Mouse (Mus musculus): ENCODE data around the gene Tgtp2. TPM values are rescaled to one million over a fixed set of nuclear protein-coding genes. Genes with fewer than 3 reads are reported as not detected.
A peak's percentile ranks its signal among the peaks of the same experiment; 100 is the strongest.

Tgtp2 gene
- polyA plus RNA-seq, 1 experiment: not detected

DNA sequence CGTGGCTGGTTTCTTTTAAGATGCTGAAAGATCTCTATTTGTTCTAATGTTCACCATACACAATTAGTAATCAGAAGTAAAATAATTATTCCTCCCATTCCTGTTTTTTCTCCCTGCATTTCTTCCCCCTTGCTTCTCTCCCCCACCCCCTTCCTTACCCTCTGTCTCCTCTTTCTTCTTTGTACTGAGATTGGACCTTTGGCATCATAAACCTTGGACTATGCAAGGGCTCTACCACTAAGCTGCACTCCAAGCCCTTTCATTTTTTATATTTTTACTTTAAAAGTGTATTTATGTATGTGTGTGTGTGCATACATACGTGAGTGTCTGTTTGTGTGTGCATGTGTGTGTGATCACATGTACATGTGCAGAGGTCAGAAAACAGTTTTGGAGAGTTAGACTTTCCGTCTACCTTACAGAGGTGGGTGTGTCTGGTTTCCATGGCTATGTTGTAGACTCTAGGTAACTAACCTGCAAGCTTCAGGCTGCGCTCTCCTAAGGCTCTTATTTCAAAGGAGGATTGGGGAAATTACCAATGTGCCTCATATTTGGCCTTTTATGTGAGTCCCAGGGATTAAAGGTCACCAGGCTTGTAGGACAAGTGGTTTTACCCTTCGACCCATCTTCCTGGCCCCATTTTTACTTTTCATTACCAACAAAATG, 25.1 kb upstream of the Tgtp2 start:
- Histone ChIP-seq H3K36me3 (ENCODE audit: control insufficient read depth) (no peaks in the 10 kb centered on the region), H3K4me3 (replicated peaks) (no peak overlapping the region), H3K9me3 (ENCODE audit: control insufficient read depth, low read length) (no peaks in the 10 kb centered on the region)

DNA sequence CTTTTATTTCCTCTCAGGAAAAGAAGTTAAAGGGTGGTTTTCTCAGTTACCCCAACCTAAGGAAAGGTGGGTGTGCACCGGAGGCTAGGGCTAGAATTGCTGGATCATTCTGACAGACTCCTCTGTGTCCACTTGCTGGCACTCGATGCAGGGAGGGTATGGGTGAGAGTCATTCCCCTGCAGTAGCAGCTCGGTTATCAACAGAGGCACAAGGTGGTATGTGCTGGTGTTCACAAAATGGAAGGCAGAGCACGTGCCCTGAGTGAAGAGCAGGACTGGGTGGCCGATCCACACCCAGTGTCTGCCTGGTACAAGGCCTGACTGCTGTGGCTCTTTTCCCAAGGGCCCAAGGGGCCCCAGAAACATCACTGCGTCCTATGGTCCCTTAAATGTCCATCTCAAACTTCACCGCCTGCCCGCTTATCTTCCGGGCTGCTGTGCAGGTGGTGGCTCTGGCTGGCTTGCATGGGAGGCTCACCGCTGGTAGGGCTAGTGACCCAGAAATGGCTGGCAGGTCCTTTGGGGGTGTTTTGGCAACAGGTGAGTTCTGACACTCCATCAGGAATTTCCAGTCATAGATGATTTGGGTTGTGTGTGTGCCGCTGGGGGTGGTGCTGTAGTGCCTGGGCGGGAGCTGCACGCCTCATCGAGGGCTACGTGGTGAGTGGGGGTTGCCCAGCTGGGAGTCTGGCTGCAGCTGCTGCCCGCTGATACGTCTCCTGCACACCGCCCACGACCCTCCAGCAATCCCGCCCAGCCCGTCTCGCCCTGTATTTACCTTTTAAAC, 24.0 kb upstream of the Tgtp2 start:
- no peaks in the 10 kb centered on the region for H3K36me3 ChIP-seq (ENCODE audit: control insufficient read depth)

More for the DNA sequence above, 25.1 kb upstream of the Tgtp2 start:
- Histone ChIP-seq H3K27me3 (ENCODE audit: control insufficient read depth) (no peaks in the 10 kb centered on the region), H3K4me1 (ENCODE audit: control insufficient read depth) (peaks cover 82% of the 10 kb centered on the region)
- no peak for TF ChIP-seq GATA1 (IDR thresholded peaks at IDR 0.05; ENCODE audit: low read length)
- no peak for TF ChIP-seq TAL1 (IDR thresholded peaks at IDR 0.05; ENCODE audit: low read length)

GRCm38 (mm10) chr11:49086858-49087361, 22.9 kb upstream of the Tgtp2 start:
- H3K27me3 ChIP-seq (ENCODE audit: control insufficient read depth): no peaks in the 10 kb centered on the region
- no peaks in the 10 kb centered on the region for H3K36me3 ChIP-seq (ENCODE audit: control insufficient read depth)
- H3K4me3 ChIP-seq (replicated peaks): peak overlapping the region; percentile 21
- TF ChIP-seq GATA1 (IDR thresholded peaks at IDR 0.05; ENCODE audit: low read length) (no peak), TAL1 (IDR thresholded peaks at IDR 0.05; ENCODE audit: low read length) (no peak)
- H3K4me1 ChIP-seq (ENCODE audit: control insufficient read depth): peaks cover 84% of the 10 kb centered on the region
- no peaks in the 10 kb centered on the region for H3K9me3 ChIP-seq (ENCODE audit: control insufficient read depth, low read length)

More for the DNA sequence above, 24.0 kb upstream of the Tgtp2 start:
- Histone ChIP-seq H3K4me1 (ENCODE audit: control insufficient read depth) (peaks cover 92% of the 10 kb centered on the region), H3K27me3 (ENCODE audit: control insufficient read depth) (no peaks in the 10 kb centered on the region), H3K4me3 (replicated peaks) (peak overlapping the region; percentile 55), H3K9me3 (ENCODE audit: control insufficient read depth, low read length) (no peaks in the 10 kb centered on the region)
- TF ChIP-seq GATA1 (IDR thresholded peaks at IDR 0.05; ENCODE audit: low read length) (no peak), TAL1 (IDR thresholded peaks at IDR 0.05; ENCODE audit: low read length) (peak; percentile 57; the same call in 2 of the 3 replicates)

- TF ChIP-seq TAL1 (IDR thresholded peaks at IDR 0.05; ENCODE audit: low read length) (no peak), GATA1 (IDR thresholded peaks at IDR 0.05; ENCODE audit: low read length) (no peak)
- Histone ChIP-seq H3K9me3 (ENCODE audit: control insufficient read depth, low read length) (no peaks in the 10 kb centered on the region), H3K27me3 (ENCODE audit: control insufficient read depth) (no peaks in the 10 kb centered on the region), H3K4me3 (replicated peaks) (no peak overlapping the region), H3K4me1 (ENCODE audit: control insufficient read depth) (peaks cover 77% of the 10 kb centered on the region), H3K36me3 (ENCODE audit: control insufficient read depth) (no peaks in the 10 kb centered on the region)
Observed at GRCm38 (mm10) chr11:49084875-49085274, 20.9 kb upstream of the Tgtp2 start.

- Histone ChIP-seq H3K27me3 (ENCODE audit: control insufficient read depth) (no peaks in the 10 kb centered on the region), H3K4me1 (ENCODE audit: control insufficient read depth) (peaks cover 72% of the 10 kb centered on the region), H3K4me3 (replicated peaks) (no peak overlapping the region), H3K36me3 (ENCODE audit: control insufficient read depth) (no peaks in the 10 kb centered on the region), H3K9me3 (ENCODE audit: control insufficient read depth, low read length) (no peaks in the 10 kb centered on the region)
- TF ChIP-seq GATA1 (IDR thresholded peaks at IDR 0.05; ENCODE audit: low read length) (no peak), TAL1 (IDR thresholded peaks at IDR 0.05; ENCODE audit: low read length) (no peak)
Observed at GRCm38 (mm10) chr11:49084385-49084784, 20.4 kb upstream of the Tgtp2 start.

- TF ChIP-seq GATA1 (IDR thresholded peaks at IDR 0.05; ENCODE audit: low read length): no peak
- no peak for TF ChIP-seq TAL1 (IDR thresholded peaks at IDR 0.05; ENCODE audit: low read length)
- H3K4me3 ChIP-seq (replicated peaks): no peak overlapping the region
Observed at GRCm38 (mm10) chr11:49083808-49084207, 19.8 kb upstream of the Tgtp2 start.

DNA sequence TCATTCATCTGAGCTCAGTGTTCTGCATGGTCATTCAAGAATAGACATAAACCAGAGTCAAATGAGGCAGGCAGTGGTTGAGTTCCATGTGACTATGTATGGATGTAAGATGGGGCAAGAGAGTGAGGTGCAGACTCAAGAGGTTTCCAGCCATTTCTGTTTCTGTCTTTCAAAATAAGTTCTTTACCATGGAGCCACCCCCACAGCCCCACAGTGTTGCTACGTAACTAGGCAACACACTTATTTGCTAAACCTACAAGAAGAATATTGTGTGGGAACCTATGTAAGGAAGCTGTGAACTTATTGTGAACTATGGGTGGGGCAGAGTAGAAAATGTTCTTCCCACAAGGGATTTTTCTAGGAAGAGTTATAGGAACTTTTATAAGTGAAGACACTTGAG, 19.1 kb upstream of the Tgtp2 start:
- no peak overlapping the region for H3K4me3 ChIP-seq (replicated peaks)
- TF ChIP-seq TAL1 (IDR thresholded peaks at IDR 0.05; ENCODE audit: low read length) (no peak), GATA1 (IDR thresholded peaks at IDR 0.05; ENCODE audit: low read length) (no peak)

More at GRCm38 (mm10) chr11:49083808-49084207, 19.8 kb upstream of the Tgtp2 start:
- no peaks in the 10 kb centered on the region for H3K36me3 ChIP-seq (ENCODE audit: control insufficient read depth)
- no peaks in the 10 kb centered on the region for H3K27me3 ChIP-seq (ENCODE audit: control insufficient read depth)
- H3K4me1 ChIP-seq (ENCODE audit: control insufficient read depth): peaks cover 66% of the 10 kb centered on the region
- H3K9me3 ChIP-seq (ENCODE audit: control insufficient read depth, low read length): no peaks in the 10 kb centered on the region

DNA sequence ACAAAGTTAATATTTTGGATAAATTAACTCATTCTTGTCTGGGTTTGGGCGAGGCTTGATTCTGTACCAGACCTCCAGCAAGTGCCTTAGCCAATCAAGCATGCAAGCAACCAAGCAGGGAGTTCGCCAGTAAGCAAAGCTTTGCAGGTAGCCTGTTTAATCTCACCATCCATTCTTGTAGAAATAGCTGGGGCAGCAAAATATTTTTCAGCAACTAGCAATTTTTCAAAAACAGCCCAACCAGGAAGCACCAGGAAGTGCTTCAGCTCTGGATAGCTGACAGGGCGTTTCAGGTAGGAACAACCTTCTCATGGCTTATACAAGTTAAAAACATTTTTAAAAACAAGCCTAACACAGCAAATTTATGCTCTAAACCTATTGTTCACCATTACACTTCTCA, 17.9 kb upstream of the Tgtp2 start:
- no peak overlapping the region for H3K4me3 ChIP-seq (replicated peaks)
- TF ChIP-seq GATA1 (IDR thresholded peaks at IDR 0.05; ENCODE audit: low read length): no peak
- TF ChIP-seq TAL1 (IDR thresholded peaks at IDR 0.05; ENCODE audit: low read length): no peak
- H3K36me3 ChIP-seq (ENCODE audit: control insufficient read depth): no peaks in the 10 kb centered on the region
- H3K9me3 ChIP-seq (ENCODE audit: control insufficient read depth, low read length): no peaks in the 10 kb centered on the region
- peaks cover 49% of the 10 kb centered on the region for H3K4me1 ChIP-seq (ENCODE audit: control insufficient read depth)
- H3K27me3 ChIP-seq (ENCODE audit: control insufficient read depth): no peaks in the 10 kb centered on the region

More for the DNA sequence above, 19.1 kb upstream of the Tgtp2 start:
- Histone ChIP-seq H3K4me1 (ENCODE audit: control insufficient read depth) (peaks cover 60% of the 10 kb centered on the region), H3K27me3 (ENCODE audit: control insufficient read depth) (no peaks in the 10 kb centered on the region), H3K9me3 (ENCODE audit: control insufficient read depth, low read length) (no peaks in the 10 kb centered on the region), H3K36me3 (ENCODE audit: control insufficient read depth) (no peaks in the 10 kb centered on the region)

DNA sequence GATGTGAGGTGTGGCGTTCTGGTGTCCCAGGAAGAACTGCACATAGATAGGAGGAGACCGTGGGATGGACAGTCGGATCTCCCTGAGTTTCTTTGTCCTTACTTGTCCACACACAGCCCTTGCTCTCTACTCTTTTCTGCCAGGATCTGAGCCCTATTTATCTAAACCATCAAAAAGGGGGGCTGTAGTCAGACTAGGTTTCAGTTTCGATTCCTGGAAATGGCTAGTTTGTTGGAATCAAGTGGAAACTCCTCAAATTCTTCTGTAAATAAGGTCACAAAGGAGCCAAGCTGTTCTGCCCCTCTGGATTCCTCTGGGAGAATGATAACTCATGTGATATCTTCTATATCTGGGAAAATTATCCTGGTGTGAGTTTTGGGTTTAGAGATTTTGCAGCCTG, 17.4 kb upstream of the Tgtp2 start:
- no peaks in the 10 kb centered on the region for H3K9me3 ChIP-seq (ENCODE audit: control insufficient read depth, low read length)
- no peaks in the 10 kb centered on the region for H3K36me3 ChIP-seq (ENCODE audit: control insufficient read depth)
- no peaks in the 10 kb centered on the region for H3K27me3 ChIP-seq (ENCODE audit: control insufficient read depth)
- H3K4me3 ChIP-seq (replicated peaks): no peak overlapping the region
- TF ChIP-seq TAL1 (IDR thresholded peaks at IDR 0.05; ENCODE audit: low read length) (no peak), GATA1 (IDR thresholded peaks at IDR 0.05; ENCODE audit: low read length) (no peak)
- H3K4me1 ChIP-seq (ENCODE audit: control insufficient read depth): peaks cover 44% of the 10 kb centered on the region
